Mouse (Mus musculus) right cerebral cortex, postnatal 10 days (tissue): ENCODE measurements around the gene Syt3.

Experiments
- DNase-seq, 2 experiments: peaks; one replicate each; pipeline ENCODE4 v3.0.0; 2021; ENCODE audit warnings: low spot score in 2 of 2

Gene Syt3

GRCm38 (mm10) chr7:44444886-44445527, 61.1 kb downstream of the Syt3 start:
- peak in 1 of 2 experiments; percentile 58 for DNase-seq

GRCm38 (mm10) chr7:44445528-44445923, 61.6 kb downstream of the Syt3 start:
- DNase-seq: peak in 1 of 2 experiments; percentile 41

GRCm38 (mm10) chr7:44446070-44446855, 62.4 kb downstream of the Syt3 start:
- peak; percentile 58 to 66 for DNase-seq
